Mouse (Mus musculus) spleen, adult 10 weeks (tissue): ENCODE measurements around the gene Olfr1158. TPM values are rescaled to one million over a fixed set of nuclear protein-coding genes. Genes with fewer than 3 reads are reported as not detected.

ENCODE experiments used
- polyA plus RNA-seq: library from polyadenylated mRNA; stranded (reverse); fragments of 350-450 nt; fragmentation: Illumina TruSeq; extraction: RNeasy Lipid Tissue Mini Kit (QIAGEN cat#74804); gene quantifications from one replicate; pipeline ENCODE4 v1.2.3, GENCODE M21; 2015; ENCODE audit warnings: low replicate concordance; ENCODE audit not compliant: insufficient read depth

Olfr1158 gene
- polyA plus RNA-seq, result not detected

DNA sequence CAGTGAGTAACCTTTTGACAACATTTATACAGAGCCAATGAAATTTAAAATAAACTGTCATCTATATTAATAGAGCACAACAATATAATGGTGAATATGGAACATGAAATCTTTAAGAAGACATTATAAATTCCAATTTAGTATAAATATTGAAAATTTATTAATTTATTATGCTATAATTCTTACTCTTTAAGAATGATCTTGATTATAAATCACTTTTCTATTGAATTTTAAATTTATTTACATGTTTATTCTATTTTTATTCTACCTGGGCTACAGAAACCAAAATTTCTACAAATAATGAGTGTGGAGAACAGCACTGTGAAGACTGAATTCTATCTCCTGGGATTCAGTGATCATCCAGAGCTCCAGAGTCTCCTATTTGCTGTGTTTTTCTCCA is at the start of gene Olfr1158:
TSS of gene Olfr1158 (plus strand) at position 301 of the 400 bp plus-strand sequence.

DNA sequence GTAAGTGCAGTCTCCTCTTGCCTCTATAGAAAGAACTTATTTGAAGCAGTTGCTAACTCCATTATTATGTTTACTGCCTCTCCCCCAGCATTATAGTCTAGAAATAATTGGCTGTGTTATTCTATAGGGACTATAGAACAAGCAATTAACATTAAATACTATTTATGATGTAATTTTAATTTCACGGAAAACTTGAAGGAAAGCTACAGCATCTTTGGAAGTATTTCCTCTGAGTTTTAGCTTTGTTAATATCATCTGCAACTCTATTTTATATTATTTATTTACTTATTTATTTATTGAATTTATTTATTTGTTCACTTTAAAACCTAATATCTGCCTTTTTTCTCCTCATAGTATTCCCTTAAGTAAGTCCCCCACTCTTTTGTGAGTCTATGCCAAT is 44.9 kb upstream of the Olfr1158 start, which contains the start of gene Olfr1155:
TSS of gene Olfr1155 (minus strand) at position 101 of the 400 bp plus-strand sequence.

DNA sequence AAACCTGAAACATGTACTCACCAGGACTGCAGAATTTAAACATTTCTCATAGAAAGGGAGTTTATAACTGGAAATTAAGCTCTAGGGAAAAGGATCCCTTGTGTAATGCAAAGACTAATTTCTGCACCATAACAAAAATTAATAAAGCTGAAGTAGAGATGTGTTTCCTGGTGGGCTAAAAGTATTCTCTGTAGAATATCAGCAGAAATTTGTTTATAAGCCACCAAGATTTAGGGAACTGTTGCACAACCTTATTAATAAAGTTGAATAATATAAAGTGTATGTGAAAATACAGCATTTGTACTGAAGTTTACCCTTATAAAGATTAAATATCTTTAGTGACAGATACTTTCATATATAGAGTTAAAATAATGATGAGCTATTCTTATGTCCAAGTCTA is 36.9 kb upstream of the Olfr1158 start, which contains the start of gene Olfr1156:
TSS of gene Olfr1156 (minus strand) at position 101 of the 400 bp plus-strand sequence.

DNA sequence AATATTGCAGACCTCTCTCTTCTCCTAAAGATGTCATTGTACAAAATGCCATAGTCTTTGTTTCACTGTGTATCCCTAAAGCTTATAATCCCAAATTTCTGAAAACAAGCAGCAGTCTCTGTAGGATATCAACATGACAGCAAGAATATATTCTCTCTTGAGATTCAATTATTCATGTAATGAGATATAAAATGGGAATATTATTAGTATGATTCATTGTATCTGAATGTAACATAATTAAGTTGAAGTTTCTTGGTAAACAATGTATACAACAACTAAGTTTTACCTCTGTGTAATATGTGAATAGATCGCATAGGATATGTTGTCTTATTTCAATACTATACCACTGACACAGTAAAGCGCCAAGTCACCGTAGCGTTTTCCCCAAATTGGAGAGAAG is 21.7 kb upstream of the Olfr1158 start, which contains the start of gene Olfr1157:
TSS of gene Olfr1157 (minus strand) at position 101 of the 400 bp plus-strand sequence.

DNA sequence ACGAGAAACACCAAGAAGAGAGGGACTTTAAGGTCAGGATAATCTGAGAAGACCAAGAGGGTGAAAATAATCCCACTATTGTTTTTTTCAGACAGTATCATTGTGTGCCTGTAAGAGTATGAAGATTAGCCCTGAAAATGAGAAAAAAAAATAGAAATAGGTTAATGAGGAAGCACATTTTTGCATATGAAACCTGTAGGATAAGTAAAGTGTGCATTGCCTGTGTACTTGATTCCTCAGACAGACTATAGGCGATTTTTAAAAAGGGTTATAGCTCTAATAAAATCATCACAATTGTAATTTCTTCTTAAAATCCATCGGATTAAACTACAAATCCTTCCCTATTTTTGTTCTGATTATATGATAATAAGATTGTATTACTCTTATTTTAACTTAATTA is 15.3 kb upstream of the Olfr1158 start, which contains the start of gene Olfr74:
TSS of gene Olfr74 (minus strand) at position 101 of the 400 bp plus-strand sequence.

DNA sequence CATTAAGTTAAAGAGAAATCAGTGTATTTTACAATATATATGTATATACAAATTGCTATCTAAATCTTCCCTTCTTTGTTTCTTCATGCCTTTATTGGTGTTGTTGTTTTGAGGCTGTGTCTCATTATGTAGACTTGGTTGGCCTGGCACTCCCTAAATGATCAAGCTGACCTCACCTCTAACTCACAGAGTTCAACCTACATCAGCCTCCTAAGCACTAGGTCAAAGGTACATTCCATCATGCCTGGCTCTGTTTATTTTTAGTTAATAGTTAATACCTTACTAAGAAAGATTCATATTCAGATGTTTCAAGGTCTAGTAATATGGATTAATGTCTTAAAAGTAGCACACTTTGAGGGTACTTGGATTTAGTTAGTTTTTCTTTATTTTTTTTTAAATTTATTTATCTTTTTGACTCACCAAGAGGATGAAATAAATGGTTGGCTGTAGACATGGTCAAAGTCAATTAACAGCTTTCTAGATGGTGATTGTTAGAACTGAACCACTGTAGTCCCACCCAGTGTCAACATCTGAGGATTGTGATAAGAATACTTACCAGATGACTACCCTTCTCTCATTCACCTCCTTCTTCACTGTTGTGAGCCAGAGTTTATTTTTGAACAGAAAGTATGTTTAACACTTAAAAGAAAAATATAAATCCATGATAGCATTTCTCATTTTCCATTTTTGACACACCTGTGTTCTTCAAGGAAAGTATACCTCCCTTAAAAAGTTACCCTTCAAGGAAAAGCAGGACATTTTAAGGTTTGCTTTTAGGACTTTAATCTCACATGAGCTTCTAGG is 17.8 kb downstream of the Olfr1158 start, which contains the start of gene Olfr1160:
TSS of gene Olfr1160 (minus strand) at position 754 of the 804 bp plus-strand sequence.

DNA sequence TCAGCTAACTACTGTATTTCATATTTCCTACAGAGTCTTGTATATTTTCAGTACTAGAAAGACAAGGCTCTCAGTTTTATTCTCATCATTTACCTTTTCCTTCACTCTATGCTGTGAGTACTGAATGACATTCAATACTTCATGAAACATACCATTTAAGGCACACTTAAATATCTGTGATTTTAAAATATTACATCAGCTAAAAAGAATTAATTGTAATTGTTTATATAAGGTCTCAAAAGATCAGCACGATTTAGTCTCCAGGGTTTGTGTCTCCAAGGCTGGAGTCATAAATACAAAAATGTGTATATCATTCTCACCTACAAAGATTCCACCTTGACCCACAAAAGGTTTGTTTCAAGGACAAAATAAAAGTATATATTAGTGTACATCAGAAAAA is 32.6 kb downstream of the Olfr1158 start, which contains the start of gene Olfr1161:
TSS of gene Olfr1161 (plus strand) at position 301 of the 400 bp plus-strand sequence.

DNA sequence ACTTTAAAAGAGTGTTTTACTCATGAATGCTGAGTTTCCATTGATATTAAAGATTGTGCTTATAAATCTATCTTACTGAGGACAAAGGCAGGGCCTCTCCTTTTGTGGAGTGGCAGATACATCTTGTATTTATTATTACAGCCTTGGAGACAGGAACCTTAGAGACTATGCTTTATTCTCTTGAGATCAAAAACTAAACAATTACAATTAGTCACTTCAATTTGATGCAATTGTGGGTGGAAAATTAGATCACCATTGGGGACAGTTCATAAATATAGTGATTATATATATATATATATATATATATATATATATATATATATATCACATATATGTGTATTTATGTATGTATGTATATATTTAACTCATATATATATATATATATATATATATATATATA is 47.7 kb downstream of the Olfr1158 start, which contains the start of gene Olfr73:
TSS of gene Olfr73 (minus strand) at position 101 of the 400 bp plus-strand sequence.

Other genes with a start within 250 kb of the Olfr1158 start
- not detected for gene Olfr1140, start 246.4 kb upstream of the Olfr1158 start, polyA plus RNA-seq
- gene Olfr1141, start 236.1 kb upstream of the Olfr1158 start, polyA plus RNA-seq, result not detected
- gene Olfr152, start 210.6 kb upstream of the Olfr1158 start, polyA plus RNA-seq, result not detected
- not detected for gene Olfr1143, start 189.5 kb upstream of the Olfr1158 start, polyA plus RNA-seq
- not detected for gene Olfr1145, start 180.3 kb upstream of the Olfr1158 start, polyA plus RNA-seq
- not detected for gene Olfr1148, start 159.6 kb upstream of the Olfr1158 start, polyA plus RNA-seq
- not detected for gene Olfr1150-ps1, start 146.1 kb upstream of the Olfr1158 start, polyA plus RNA-seq
- not detected for gene Olfr1151, start 134.3 kb upstream of the Olfr1158 start, polyA plus RNA-seq
- gene Olfr1152, start 123.6 kb upstream of the Olfr1158 start, polyA plus RNA-seq, result not detected
- not detected for gene Olfr1153, start 95.2 kb upstream of the Olfr1158 start, polyA plus RNA-seq
- gene Olfr1154, start 84.9 kb upstream of the Olfr1158 start, polyA plus RNA-seq, result not detected
- not detected for gene Olfr1155, start 45.0 kb upstream of the Olfr1158 start, polyA plus RNA-seq
- gene Olfr1156, start 37.0 kb upstream of the Olfr1158 start, polyA plus RNA-seq, result not detected
- gene Olfr1157, start 21.8 kb upstream of the Olfr1158 start, polyA plus RNA-seq, result not detected
- not detected for gene Olfr74, start 15.4 kb upstream of the Olfr1158 start, polyA plus RNA-seq
- gene Olfr1160, start 18.2 kb downstream of the Olfr1158 start, polyA plus RNA-seq, result not detected
- gene Olfr1161, start 32.7 kb downstream of the Olfr1158 start, polyA plus RNA-seq, result not detected
- not detected for gene Olfr73, start 47.6 kb downstream of the Olfr1158 start, polyA plus RNA-seq
- not detected for gene Olfr1162, start 61.0 kb downstream of the Olfr1158 start, polyA plus RNA-seq
- not detected for gene Olfr1163, start 81.7 kb downstream of the Olfr1158 start, polyA plus RNA-seq
- gene Olfr1164, start 103.9 kb downstream of the Olfr1158 start, polyA plus RNA-seq, result not detected
- not detected for gene Olfr1166, start 138.2 kb downstream of the Olfr1158 start, polyA plus RNA-seq
- gene Olfr1167, start 165.1 kb downstream of the Olfr1158 start, polyA plus RNA-seq, result not detected
- not detected for gene Olfr1168, start 191.8 kb downstream of the Olfr1158 start, polyA plus RNA-seq
- not detected for gene Olfr1170, start 238.2 kb downstream of the Olfr1158 start, polyA plus RNA-seq